Mouse (Mus musculus): ENCODE measurements around the gene Ttc19. TPM values are rescaled to one million over a fixed set of nuclear protein-coding genes. Genes with fewer than 3 reads are reported as not detected.
"Not testable (repeated sequence)": the region's sequence is repeated elsewhere in the genome, so short reads cannot be mapped to it uniquely, and the experiment has no call there.

Ttc19 gene
- polyA plus RNA-seq, 1 experiment from 2014 or later = 7.4 TPM

DNA sequence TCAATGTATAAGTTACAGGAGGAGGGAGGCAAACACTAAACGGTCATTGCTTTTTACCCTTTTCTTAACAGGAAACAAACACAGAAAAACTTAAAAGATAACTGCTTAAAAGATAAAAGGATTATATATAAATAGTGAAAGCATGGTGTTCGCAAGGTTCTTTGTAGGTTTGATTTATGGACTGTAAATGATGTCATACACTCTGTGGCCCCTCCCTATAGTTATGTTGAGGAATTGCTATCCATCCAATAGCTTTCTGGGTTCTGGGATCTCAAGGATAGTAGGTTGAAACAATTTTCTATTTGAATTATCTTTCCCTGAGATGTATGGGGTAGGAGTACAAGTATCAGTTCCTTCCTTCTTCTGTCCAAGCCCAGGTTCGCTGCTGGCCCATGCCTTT is 38.8 kb downstream of the Ttc19 start:
- WGBS (ENCODE audit: missing documents) = 92% methylated on average over 3 of the region's 3 CpGs
- Histone ChIP-seq H3K4me3 (ENCODE audit: inconsistent target) (no peak overlapping the region), H3K36me3 (ENCODE audit: inconsistent target) (peaks cover 89% of the 10 kb centered on the region), H3K27ac (no peak overlapping the region), H3K79me2 (ENCODE audit: inconsistent target) (no peaks in the 10 kb centered on the region)

DNA sequence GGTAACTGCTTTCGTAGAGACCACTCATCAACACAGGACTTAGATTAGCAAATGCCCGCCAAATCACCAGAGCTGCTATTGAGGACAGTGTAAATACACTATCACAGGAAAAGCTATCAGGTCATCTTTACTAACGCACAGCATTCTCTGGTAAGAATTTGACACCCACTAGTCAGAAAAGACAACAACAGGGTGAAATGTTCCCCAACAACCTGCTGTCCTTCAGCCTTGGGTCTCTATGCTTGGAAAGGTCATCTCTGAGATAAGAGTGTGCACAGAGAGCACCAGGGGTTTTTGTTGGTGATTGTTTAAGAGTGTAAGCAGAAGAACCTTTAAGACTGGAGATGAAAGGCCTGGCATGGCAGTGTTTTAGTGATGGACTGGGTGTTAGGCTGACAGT is 42.4 kb downstream of the Ttc19 start:
- Histone ChIP-seq H3K27ac (no peak overlapping the region), H3K36me3 (ENCODE audit: inconsistent target) (peaks cover 91% of the 10 kb centered on the region), H3K4me3 (ENCODE audit: inconsistent target) (no peak overlapping the region), H3K79me2 (ENCODE audit: inconsistent target) (no peaks in the 10 kb centered on the region)
- WGBS (ENCODE audit: missing documents) = 100% methylated on average over 3 of the region's 3 CpGs

DNA sequence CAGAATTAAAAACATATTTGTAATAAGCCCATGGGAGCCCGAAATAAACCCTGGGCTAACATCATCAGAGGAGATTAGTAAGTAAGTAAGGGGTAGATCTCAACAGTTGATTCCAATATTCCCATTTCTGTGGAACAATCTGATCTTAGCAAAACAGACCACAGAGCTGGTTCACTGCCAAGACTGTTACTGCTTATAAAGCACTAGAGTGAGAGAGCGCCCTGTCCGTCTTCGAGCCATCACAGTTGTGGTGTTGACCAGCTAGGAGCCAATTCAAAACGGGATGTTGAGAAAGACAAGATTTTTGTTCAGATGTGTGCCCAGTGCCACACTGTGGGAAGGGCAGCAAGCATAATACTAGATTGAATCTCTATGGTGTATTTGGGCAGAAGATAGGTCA is 49.9 kb downstream of the Ttc19 start:
- Histone ChIP-seq H3K27ac (no peak overlapping the region), H3K79me2 (ENCODE audit: inconsistent target) (no peaks in the 10 kb centered on the region), H3K4me3 (ENCODE audit: inconsistent target) (no peak overlapping the region), H3K36me3 (ENCODE audit: inconsistent target) (peaks cover 85% of the 10 kb centered on the region)
- 86% methylated on average over 5 of the region's 5 CpGs for WGBS (ENCODE audit: missing documents)

DNA sequence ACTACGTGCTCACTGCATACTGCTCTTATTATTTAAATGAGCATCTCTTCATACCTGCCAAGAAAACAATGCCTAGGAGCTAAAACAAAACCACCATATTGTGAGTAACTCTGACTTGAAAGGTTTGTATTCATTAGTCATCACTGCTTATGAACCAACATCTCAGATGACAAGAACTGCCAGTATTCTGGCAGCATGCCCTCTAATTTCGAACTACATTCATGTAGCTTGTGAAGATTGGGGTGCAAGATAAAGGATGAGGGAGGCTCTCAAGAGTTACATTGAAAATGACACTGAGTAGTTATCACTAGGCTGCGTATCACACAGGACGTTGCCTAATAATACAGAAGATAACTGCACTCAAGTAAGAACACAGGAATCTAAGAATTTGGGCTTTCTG is 51.0 kb downstream of the Ttc19 start:
- Histone ChIP-seq H3K4me3 (ENCODE audit: inconsistent target) (no peak overlapping the region), H3K27ac (no peak overlapping the region), H3K79me2 (ENCODE audit: inconsistent target) (no peaks in the 10 kb centered on the region), H3K36me3 (ENCODE audit: inconsistent target) (peaks cover 84% of the 10 kb centered on the region)
- 98% methylated on average over 4 of the region's 4 CpGs for WGBS (ENCODE audit: missing documents)

- H3K27ac ChIP-seq = no peak overlapping the region
- peaks cover 55% of the 10 kb centered on the region for H3K36me3 ChIP-seq (ENCODE audit: inconsistent target)
- 85% methylated on average over 13 of the region's 13 CpGs for WGBS (ENCODE audit: missing documents)
- no peak overlapping the region for H3K4me3 ChIP-seq (ENCODE audit: inconsistent target)
- no peaks in the 10 kb centered on the region for H3K79me2 ChIP-seq (ENCODE audit: inconsistent target)
Observed at GRCm38 (mm10) chr11:62343002-62343401, 61.7 kb downstream of the Ttc19 start.

DNA sequence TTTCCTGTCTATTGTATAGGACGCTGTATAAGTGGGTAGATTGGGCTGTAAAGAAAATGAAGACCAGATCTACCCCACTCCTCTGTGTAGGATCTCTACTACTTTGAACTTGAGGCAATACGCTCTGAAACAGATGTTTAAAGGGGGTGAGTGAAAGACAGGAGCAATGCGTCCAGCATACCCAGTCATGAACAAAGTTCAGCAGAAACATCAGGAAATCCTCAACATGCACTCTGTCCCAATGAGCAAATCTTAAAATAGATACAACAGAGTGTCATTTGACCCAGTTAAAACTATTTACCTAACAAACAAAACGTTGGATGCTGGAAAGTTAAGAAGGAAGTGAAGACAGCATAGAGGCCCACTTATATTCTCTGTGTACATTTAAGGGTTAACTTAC is 70.7 kb downstream of the Ttc19 start:
- H3K36me3 ChIP-seq (ENCODE audit: inconsistent target) = peaks cover 77% of the 10 kb centered on the region
- no peak overlapping the region for H3K4me3 ChIP-seq (ENCODE audit: inconsistent target)
- no peak overlapping the region for H3K27ac ChIP-seq
- no peaks in the 10 kb centered on the region for H3K79me2 ChIP-seq (ENCODE audit: inconsistent target)
- 89% methylated on average over 4 of the region's 4 CpGs for WGBS (ENCODE audit: missing documents)

DNA sequence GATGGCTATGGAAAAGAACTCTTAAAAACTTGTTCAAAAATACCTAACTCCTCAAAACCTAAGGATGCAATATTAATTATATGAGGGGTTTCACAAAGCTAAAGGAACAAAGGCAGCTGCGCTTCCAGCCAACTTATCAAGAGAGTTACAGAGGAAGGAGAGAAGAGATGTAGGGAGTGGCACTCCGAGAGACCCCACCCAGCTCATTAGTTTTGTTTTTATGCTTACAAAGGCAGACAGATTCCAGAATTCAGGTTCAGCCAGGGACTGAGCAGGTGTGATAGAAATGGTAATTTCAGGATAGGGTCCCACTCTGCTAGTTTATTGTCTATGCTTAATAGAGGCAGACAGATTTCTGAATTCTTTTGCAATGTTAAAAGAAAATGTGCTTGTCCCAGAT is 73.9 kb downstream of the Ttc19 start:
- peaks cover 74% of the 10 kb centered on the region for H3K36me3 ChIP-seq (ENCODE audit: inconsistent target)
- no peak overlapping the region for H3K27ac ChIP-seq
- H3K4me3 ChIP-seq (ENCODE audit: inconsistent target) = no peak overlapping the region
- WGBS (ENCODE audit: missing documents) = 100% methylated on average over 2 of the region's 2 CpGs
- no peaks in the 10 kb centered on the region for H3K79me2 ChIP-seq (ENCODE audit: inconsistent target)

GRCm38 (mm10) chr11:62366879-62367278 is 85.6 kb downstream of the Ttc19 start:
- WGBS (ENCODE audit: missing documents) = 84% methylated on average over 6 of the region's 6 CpGs
- peaks cover 31% of the 10 kb centered on the region for H3K36me3 ChIP-seq (ENCODE audit: inconsistent target)

GRCm38 (mm10) chr11:62369924-62370323 is 88.7 kb downstream of the Ttc19 start:
- H3K36me3 ChIP-seq (ENCODE audit: inconsistent target) = peaks cover 53% of the 10 kb centered on the region

More at GRCm38 (mm10) chr11:62366879-62367278, 85.6 kb downstream of the Ttc19 start:
- Histone ChIP-seq H3K79me2 (ENCODE audit: inconsistent target) (no peaks in the 10 kb centered on the region), H3K27ac (no peak overlapping the region), H3K4me3 (ENCODE audit: inconsistent target) (no peak overlapping the region)

GRCm38 (mm10) chr11:62371776-62372175 is 90.5 kb downstream of the Ttc19 start:
- no peak overlapping the region for H3K4me3 ChIP-seq (ENCODE audit: inconsistent target)
- WGBS (ENCODE audit: missing documents) = 100% methylated on average over 2 of the region's 2 CpGs
- no peaks in the 10 kb centered on the region for H3K79me2 ChIP-seq (ENCODE audit: inconsistent target)
- peaks cover 63% of the 10 kb centered on the region for H3K36me3 ChIP-seq (ENCODE audit: inconsistent target)
- H3K27ac ChIP-seq = no peak overlapping the region

More at GRCm38 (mm10) chr11:62369924-62370323, 88.7 kb downstream of the Ttc19 start:
- no peaks in the 10 kb centered on the region for H3K79me2 ChIP-seq (ENCODE audit: inconsistent target)
- H3K4me3 ChIP-seq (ENCODE audit: inconsistent target) = no peak overlapping the region
- no peak overlapping the region for H3K27ac ChIP-seq

- WGBS (ENCODE audit: missing documents) = 97% methylated on average over 4 of the region's 6 CpGs
- H3K27ac ChIP-seq; H3K79me2 ChIP-seq (ENCODE audit: inconsistent target); H3K4me3 ChIP-seq (ENCODE audit: inconsistent target): not testable (repeated sequence)
- peaks cover 78% of the 10 kb centered on the region for H3K36me3 ChIP-seq (ENCODE audit: inconsistent target)
Observed at GRCm38 (mm10) chr11:62377202-62377851, 96.1 kb downstream of the Ttc19 start.

Other genes starting within 250 kb of the Ttc19 start
- 1.1 to 5.9 TPM (median 1.4 TPM) in 3 replicates for gene Adora2b, start 32.5 kb upstream of the Ttc19 start, polyA plus RNA-seq (2018)
- 4.2 to 12.8 TPM (median 8.2 TPM) in 3 replicates for gene Zswim7, start 98 bp upstream of the Ttc19 start, polyA plus RNA-seq (2018)
- 2.9 to 5.2 TPM (median 5.0 TPM) in 3 replicates for gene Pigl, start 177.0 kb downstream of the Ttc19 start, polyA plus RNA-seq (2018)
- gene Ncor1, start 177.1 kb downstream of the Ttc19 start, polyA plus RNA-seq (2018) = 110 to 316 TPM (median 118 TPM) in 3 replicates